Mouse (Mus musculus) adrenal gland, adult 2 months (tissue): ENCODE data around the gene Papolb. TPM values are rescaled to one million over a fixed set of nuclear protein-coding genes. Genes with fewer than 3 reads are reported as not detected.

ENCODE experiments used
- polyA plus RNA-seq: library from polyadenylated mRNA; depleted of rRNA; stranded (reverse); fragments of >200 nt; gene quantifications from 2 replicates; pipeline ENCODE4 v1.2.3, GENCODE M21; 2012; rRNA removed
- total RNA-seq, 2 experiments: library from RNA; stranded (reverse); gene quantifications; 2 replicates each; pipeline ENCODE4 v1.2.3; 2021

Gene Papolb
- total and polyA plus RNA-seq, 3 experiments = 0.09 to 0.21 TPM; not detected in 1

Other genes starting within 250 kb of the Papolb start
- gene Foxk1, start 128.6 kb downstream of the Papolb start, total RNA-seq = 10 to 100 TPM; 19.7 to 24.6 TPM
- 17.2 and 18.2 TPM in 2 replicates for gene Foxk1, start 128.6 kb downstream of the Papolb start, polyA plus RNA-seq
- gene Ap5z1, start 66.1 kb downstream of the Papolb start, total RNA-seq = 10 to 100 TPM; 18.5 to 22.7 TPM
- 75.8 and 77.7 TPM in 2 replicates for gene Ap5z1, start 66.1 kb downstream of the Papolb start, polyA plus RNA-seq
- gene Radil, start 21.0 kb upstream of the Papolb start, total RNA-seq = 1 to 10 TPM; 3.5 to 9.3 TPM
- 4.9 and 8.3 TPM in 2 replicates for gene Radil, start 21.0 kb upstream of the Papolb start, polyA plus RNA-seq
- gene Mmd2, start 78.7 kb upstream of the Papolb start, total RNA-seq = 10 to 100 TPM; 35.9 to 53.9 TPM
- gene Mmd2, start 78.7 kb upstream of the Papolb start, polyA plus RNA-seq = 32.0 and 51.8 TPM in 2 replicates
- 100 to 1,000 TPM in 1 of 2 experiments, 10 to 100 TPM in 1; 90.9 to 108 TPM for gene Wipi2, start 97.6 kb upstream of the Papolb start, total RNA-seq
- gene Wipi2, start 97.6 kb upstream of the Papolb start, polyA plus RNA-seq = 58.0 and 63.5 TPM in 2 replicates
- gene Slc29a4, start 162.4 kb upstream of the Papolb start, total RNA-seq = 10 to 100 TPM; 20.9 to 32.0 TPM
- 48.8 and 69.9 TPM in 2 replicates for gene Slc29a4, start 162.4 kb upstream of the Papolb start, polyA plus RNA-seq